Mouse (Mus musculus): Measurements from ENCODE around the gene Ogdh. TPM values are rescaled to one million over a fixed set of nuclear protein-coding genes. Genes with fewer than 3 reads are reported as not detected.
A peak's percentile ranks its signal among the peaks of the same experiment; 100 is the strongest.
"Not testable (repeated sequence)": the region's sequence is repeated elsewhere in the genome, so short reads cannot be mapped to it uniquely, and the experiment has no call there.

Gene Ogdh
- 123 and 426 TPM in 2 replicates for polyA plus RNA-seq (2012; ENCODE audit: insufficient read depth, insufficient read length, low replicate concordance, missing spikeins)

DNA sequence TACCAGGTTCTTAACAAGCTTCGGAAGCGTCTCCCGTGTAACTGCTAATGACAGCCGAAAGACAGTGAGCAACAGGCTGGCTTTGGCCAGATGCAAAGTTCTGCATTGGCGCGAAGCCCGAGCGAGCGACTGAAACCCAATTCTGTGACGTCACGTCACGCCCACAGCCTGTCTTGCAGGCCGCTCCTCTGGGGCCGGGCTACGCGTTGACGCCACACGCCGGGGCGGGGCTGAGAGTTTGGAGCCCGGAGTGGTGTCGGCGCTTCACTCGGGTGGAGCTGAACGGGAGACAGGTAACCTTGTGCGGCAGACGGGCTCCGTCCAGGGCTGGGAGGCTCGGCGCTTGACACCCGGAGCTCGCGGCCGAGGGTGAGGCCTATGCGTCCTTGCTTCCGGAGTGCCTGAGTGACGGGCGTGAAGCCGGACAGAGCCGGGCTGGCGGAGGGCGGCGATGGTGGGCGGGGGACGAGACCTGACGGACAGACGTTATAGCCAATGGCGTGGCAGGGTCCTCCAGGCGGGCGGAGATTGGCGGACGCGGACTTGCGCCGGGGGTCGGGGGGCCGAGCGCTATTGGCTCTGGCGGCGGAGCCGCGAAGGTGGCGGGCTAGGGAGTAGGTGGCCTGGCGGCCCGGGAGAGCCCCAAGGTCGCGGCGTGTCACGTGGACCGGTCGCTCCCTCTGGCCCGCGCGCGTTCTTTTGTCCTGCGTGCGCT, at the start of gene Ogdh:
TSS of gene Ogdh (plus strand) at position 233 of the 715 bp plus-strand sequence.
- TF ChIP-seq CTCF (IDR thresholded peaks at IDR 0.05; ENCODE audit: insufficient read depth, low read depth, low read length) (no peak), POLR2A (IDR thresholded peaks at IDR 0.05; ENCODE audit: insufficient read depth, low read depth, low read length) (peak; percentile 73; the same call in 1 of the 2 replicates)
- peak within 1 kb of the TSS; percentile 69 for H3K4me3 ChIP-seq (ENCODE audit: insufficient read depth, low read depth, low read length)
- peak within 1 kb of the TSS; percentile 91 for H3K27ac ChIP-seq (ENCODE audit: insufficient read depth, low read depth, low read length)
- H3K4me1 ChIP-seq (ENCODE audit: control insufficient read depth, insufficient read depth, low read length), result no peaks in the 10 kb centered on the region
- under 1% methylated on average over 77 of the region's 77 CpGs for WGBS

DNA sequence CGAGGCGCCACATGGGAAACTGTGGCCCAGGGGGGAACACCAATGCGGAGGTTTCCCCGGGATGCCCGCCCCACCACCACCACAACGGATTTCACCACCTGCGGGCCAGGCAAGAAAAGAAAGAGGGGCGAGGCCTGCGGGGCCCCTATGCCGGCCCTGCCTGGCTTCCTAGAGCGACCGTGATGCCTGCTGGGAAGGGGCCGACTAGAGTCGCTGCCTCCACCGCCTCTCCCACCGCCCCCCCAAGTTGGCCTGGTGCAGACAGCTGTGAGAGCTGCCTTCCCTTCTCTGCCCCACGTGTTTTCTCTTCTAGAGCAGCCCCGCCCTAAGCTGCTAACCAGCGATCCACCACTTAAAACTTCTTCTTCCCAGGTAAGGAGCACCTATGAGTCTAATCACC, 46.7 kb upstream of the Ogdh start:
- H3K27ac ChIP-seq (ENCODE audit: insufficient read depth, low read depth, low read length), result no peak overlapping the region
- no peaks in the 10 kb centered on the region for H3K4me1 ChIP-seq (ENCODE audit: control insufficient read depth, insufficient read depth, low read length)
- TF ChIP-seq POLR2A (IDR thresholded peaks at IDR 0.05; ENCODE audit: insufficient read depth, low read depth, low read length), result no peak
- TF ChIP-seq CTCF (IDR thresholded peaks at IDR 0.05; ENCODE audit: insufficient read depth, low read depth, low read length), result no peak
- H3K4me3 ChIP-seq (ENCODE audit: insufficient read depth, low read depth, low read length), result no peak overlapping the region
- 46% methylated on average over 19 of the region's 19 CpGs for WGBS

DNA sequence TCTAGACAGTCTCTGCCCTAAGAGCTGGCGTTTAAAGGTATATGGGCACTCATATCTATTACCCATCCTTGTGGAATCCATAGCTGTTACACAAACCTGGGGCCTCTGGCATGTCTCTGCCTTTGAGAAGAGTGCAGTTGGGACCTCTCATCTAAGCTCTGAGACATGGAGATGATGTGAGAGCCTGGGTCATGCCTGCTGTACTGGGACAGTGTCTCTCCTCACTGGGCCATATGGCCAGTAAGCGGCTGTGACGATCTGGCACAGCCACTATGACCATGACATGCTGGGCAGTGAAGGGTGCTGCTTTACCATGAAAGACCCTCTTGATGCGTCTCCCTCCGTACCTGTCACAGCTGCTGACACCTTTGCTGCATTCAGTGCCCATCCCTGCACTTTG, 39.2 kb upstream of the Ogdh start:
- Histone ChIP-seq H3K4me1 (ENCODE audit: control insufficient read depth, insufficient read depth, low read length) (no peaks in the 10 kb centered on the region), H3K27ac (ENCODE audit: insufficient read depth, low read depth, low read length) (no peak overlapping the region), H3K4me3 (ENCODE audit: insufficient read depth, low read depth, low read length) (no peak overlapping the region)
- WGBS, result 92% methylated on average over 5 of the region's 5 CpGs
- TF ChIP-seq CTCF (IDR thresholded peaks at IDR 0.05; ENCODE audit: insufficient read depth, low read depth, low read length) (no peak), POLR2A (IDR thresholded peaks at IDR 0.05; ENCODE audit: insufficient read depth, low read depth, low read length) (no peak)

DNA sequence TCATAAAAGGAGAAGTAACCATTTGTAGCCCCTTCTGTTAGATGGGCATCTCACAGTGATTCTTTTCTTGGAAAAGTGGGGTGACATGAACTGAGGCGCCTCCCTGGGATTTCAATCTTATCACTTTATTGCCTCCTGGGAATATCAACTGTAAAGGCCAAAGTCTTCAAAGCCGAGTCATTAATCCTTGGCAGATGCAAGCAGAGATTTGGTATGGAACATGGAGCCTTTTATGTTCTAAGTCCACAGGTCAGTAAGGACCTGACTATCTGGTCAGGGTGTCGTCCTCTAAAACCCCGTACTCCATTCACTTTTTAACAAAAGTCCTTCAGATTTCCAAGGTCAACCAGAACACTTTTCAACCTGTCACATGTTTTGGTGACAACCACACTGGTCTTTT, 38.6 kb upstream of the Ogdh start:
- 89% methylated on average over 4 of the region's 4 CpGs for WGBS
- no peak overlapping the region for H3K4me3 ChIP-seq (ENCODE audit: insufficient read depth, low read depth, low read length)
- TF ChIP-seq POLR2A (IDR thresholded peaks at IDR 0.05; ENCODE audit: insufficient read depth, low read depth, low read length), result no peak
- no peak for TF ChIP-seq CTCF (IDR thresholded peaks at IDR 0.05; ENCODE audit: insufficient read depth, low read depth, low read length)
- H3K27ac ChIP-seq (ENCODE audit: insufficient read depth, low read depth, low read length), result no peak overlapping the region
- H3K4me1 ChIP-seq (ENCODE audit: control insufficient read depth, insufficient read depth, low read length), result no peaks in the 10 kb centered on the region

DNA sequence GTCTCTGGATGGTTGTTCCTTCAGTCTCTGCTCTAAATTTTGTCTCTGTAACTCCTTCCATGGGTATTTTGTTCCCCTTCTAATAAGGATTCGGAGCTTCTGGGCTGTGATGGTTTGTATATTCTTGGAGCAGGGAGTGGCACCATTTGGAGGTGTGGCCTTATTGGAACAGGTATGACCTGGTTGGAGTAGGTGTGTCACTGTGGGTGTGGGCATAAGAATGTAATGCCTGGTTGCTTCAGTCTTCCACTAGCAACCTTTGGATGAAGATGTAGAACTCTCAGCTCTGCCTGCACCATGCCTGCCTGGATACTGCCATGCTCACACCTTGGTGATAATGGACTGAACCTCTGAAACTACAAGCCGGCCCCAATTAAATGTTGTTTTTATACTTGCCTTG, 36.8 kb upstream of the Ogdh start:
- 88% methylated on average over 2 of the region's 2 CpGs for WGBS
- H3K4me1 ChIP-seq (ENCODE audit: control insufficient read depth, insufficient read depth, low read length); H3K27ac ChIP-seq (ENCODE audit: insufficient read depth, low read depth, low read length); H3K4me3 ChIP-seq (ENCODE audit: insufficient read depth, low read depth, low read length): not testable (repeated sequence)

DNA sequence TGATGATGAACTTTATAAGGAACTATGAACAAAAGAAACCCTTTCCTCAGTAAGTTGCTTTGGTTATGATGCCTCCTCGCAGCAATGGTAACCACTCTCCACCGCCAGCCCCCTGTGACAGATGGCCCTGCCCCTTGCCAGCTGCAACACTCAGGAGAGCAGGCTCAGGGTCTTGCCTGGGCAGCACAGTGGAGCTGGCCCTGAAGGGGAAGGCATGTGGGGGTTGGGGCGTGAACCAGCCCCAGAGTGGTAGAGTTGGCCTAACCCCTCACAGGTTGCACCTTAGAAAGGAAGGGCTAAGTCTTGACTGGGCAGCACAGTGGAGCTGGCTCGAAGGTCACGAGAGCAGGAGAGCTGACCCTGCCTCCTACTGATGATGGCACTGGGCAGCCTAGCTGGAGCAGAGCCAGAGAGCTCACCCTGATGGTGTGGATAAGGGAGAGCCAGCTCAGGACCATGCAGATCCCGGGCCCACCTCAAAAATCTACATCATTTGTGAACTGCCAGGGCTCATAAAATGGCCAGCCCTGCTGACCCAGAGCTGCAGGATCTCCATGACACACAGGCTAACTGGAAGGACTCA, 34.9 kb upstream of the Ogdh start:
- Histone ChIP-seq H3K4me3 (ENCODE audit: insufficient read depth, low read depth, low read length) (no peak overlapping the region), H3K4me1 (ENCODE audit: control insufficient read depth, insufficient read depth, low read length) (no peaks in the 10 kb centered on the region), H3K27ac (ENCODE audit: insufficient read depth, low read depth, low read length) (no peak overlapping the region)
- 70% methylated on average over 6 of the region's 6 CpGs for WGBS
- TF ChIP-seq POLR2A (IDR thresholded peaks at IDR 0.05; ENCODE audit: insufficient read depth, low read depth, low read length), result no peak
- TF ChIP-seq CTCF (IDR thresholded peaks at IDR 0.05; ENCODE audit: insufficient read depth, low read depth, low read length), result no peak

DNA sequence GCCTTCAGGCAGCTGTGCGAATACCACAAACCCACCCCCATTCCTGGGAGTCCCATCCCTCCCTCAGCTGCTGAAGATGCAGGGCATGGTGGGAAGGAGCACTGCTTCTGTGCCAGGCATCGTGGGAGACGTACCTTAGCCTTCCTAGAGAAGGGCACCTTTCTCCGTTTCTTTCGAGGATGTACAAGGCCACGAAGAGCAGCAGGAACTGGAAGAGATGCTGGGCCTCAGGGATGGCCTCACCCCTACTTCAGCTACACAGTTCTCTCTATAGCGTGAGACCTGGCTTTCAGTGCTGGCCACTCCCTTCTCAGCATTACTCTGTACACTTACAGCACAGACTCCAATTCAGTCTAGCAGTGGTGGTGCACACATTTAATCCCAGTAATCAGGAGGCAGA, 32.0 kb upstream of the Ogdh start:
- no peak overlapping the region for H3K4me3 ChIP-seq (ENCODE audit: insufficient read depth, low read depth, low read length)
- WGBS, result 92% methylated on average over 7 of the region's 7 CpGs
- no peak overlapping the region for H3K27ac ChIP-seq (ENCODE audit: insufficient read depth, low read depth, low read length)
- TF ChIP-seq POLR2A (IDR thresholded peaks at IDR 0.05; ENCODE audit: insufficient read depth, low read depth, low read length), result no peak
- TF ChIP-seq CTCF (IDR thresholded peaks at IDR 0.05; ENCODE audit: insufficient read depth, low read depth, low read length), result no peak
- H3K4me1 ChIP-seq (ENCODE audit: control insufficient read depth, insufficient read depth, low read length), result no peaks in the 10 kb centered on the region

DNA sequence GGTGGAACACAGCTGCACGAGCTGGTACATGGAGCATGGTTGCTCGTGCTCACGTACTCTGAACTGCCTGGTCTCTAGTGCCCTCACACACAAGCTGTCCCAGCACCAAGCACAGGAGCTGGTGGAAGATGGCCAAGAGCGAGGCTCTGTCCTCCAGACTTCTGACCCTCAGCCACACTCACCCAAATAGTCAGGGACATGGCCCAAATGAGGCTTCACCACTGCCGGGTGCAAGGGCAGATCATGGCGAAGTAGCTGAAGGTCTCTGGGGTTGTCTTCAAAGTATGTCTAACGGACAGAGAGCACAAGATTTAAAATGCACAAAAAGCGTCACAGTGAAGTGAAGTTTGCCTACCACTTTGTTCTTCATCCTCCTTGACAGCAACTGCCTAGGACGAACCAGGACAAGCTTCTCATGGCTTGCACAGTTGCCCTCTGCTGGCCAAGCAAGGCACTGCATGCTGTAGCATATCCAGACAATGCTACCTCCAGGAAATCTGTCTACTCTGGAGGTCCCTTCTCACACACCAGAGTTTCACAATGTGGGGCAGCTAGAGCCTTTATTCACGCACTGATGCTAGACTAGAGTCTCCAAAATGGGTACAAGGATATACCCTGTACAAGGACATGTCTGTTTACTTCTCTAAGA, 29.9 kb upstream of the Ogdh start:
- H3K4me3 ChIP-seq (ENCODE audit: insufficient read depth, low read depth, low read length), result no peak overlapping the region
- peaks cover 4% of the 10 kb centered on the region for H3K4me1 ChIP-seq (ENCODE audit: control insufficient read depth, insufficient read depth, low read length)
- no peak overlapping the region for H3K27ac ChIP-seq (ENCODE audit: insufficient read depth, low read depth, low read length)
- WGBS, result 72% methylated on average over 10 of the region's 10 CpGs
- TF ChIP-seq CTCF (IDR thresholded peaks at IDR 0.05; ENCODE audit: insufficient read depth, low read depth, low read length), result peak; percentile 53; the same call in 1 of the 2 replicates
- TF ChIP-seq POLR2A (IDR thresholded peaks at IDR 0.05; ENCODE audit: insufficient read depth, low read depth, low read length), result no peak

DNA sequence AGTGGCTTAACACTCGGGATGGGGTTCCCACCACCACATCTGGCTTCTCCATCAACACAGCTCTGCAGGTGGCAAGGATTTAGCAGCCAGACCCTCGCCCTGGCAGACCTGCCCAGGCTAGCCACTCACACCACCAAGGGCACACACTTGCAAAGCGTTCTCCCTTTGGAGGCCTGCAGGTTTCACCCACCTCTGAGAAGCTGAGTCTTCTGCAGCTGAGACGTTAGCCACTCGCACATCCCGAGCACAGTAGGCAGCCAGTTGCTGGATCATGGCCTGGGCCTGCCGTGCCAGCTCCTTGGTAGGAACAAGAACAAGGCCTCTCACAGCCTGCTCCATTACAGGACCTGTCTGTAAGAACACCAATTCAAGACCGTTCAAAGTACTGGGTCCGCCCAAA, 24.8 kb upstream of the Ogdh start:
- H3K27ac ChIP-seq (ENCODE audit: insufficient read depth, low read depth, low read length), result no peak overlapping the region
- WGBS, result 63% methylated on average over 9 of the region's 9 CpGs
- peak overlapping the region; percentile 82 for H3K4me3 ChIP-seq (ENCODE audit: insufficient read depth, low read depth, low read length)
- no peak for TF ChIP-seq POLR2A (IDR thresholded peaks at IDR 0.05; ENCODE audit: insufficient read depth, low read depth, low read length)
- TF ChIP-seq CTCF (IDR thresholded peaks at IDR 0.05; ENCODE audit: insufficient read depth, low read depth, low read length), result no peak
- peaks cover 7% of the 10 kb centered on the region for H3K4me1 ChIP-seq (ENCODE audit: control insufficient read depth, insufficient read depth, low read length)
